Mouse (Mus musculus) heart, adult 2 months (tissue): ENCODE measurements around the gene Asic2. TPM values are rescaled to one million over a fixed set of nuclear protein-coding genes. Genes with fewer than 3 reads are reported as not detected.

Experiments used
- DNase-seq, 2 experiments: peaks; one replicate each; pipeline ENCODE4 v3.0.0; 2021
- H3K27ac ChIP-seq: fragments of 200-600 bp; 2 replicates; pipeline ENCODE4 v1.8.1; 2022
- H3K27me3 ChIP-seq: fragments of 200-500 bp; 2 replicates; pipeline ENCODE4 v1.6.1; 2012; ENCODE audit warnings: mild to moderate bottlenecking, low read length, inconsistent platforms, mixed read lengths; ENCODE audit not compliant: control insufficient read depth, insufficient read depth
- H3K36me3 ChIP-seq: fragments of 200-500 bp; 2 replicates; pipeline ENCODE4 v1.6.1; 2012; ENCODE audit warnings: low read length, inconsistent platforms; ENCODE audit not compliant: control insufficient read depth, insufficient read depth
- H3K4me1 ChIP-seq: fragments of 200-500 bp; 2 replicates; pipeline ENCODE4 v1.6.1; 2011; ENCODE audit warnings: low read length; ENCODE audit not compliant: control insufficient read depth, insufficient read depth
- H3K4me3 ChIP-seq: fragments of 200-600 bp; 2 replicates; pipeline ENCODE4 v1.8.1; 2022
- H3K79me2 ChIP-seq: fragments of 200-500 bp; replicated peaks from 2 replicates; pipeline ENCODE4 v1.6.1; 2012; ENCODE audit warnings: mild to moderate bottlenecking, inconsistent platforms, low read length, moderate library complexity, mixed read lengths; ENCODE audit not compliant: control insufficient read depth, insufficient read depth
- H3K9ac ChIP-seq: fragments of 200-500 bp; 2 replicates; pipeline ENCODE4 v1.6.1; 2012; ENCODE audit warnings: low read depth, mild to moderate bottlenecking, control low read depth, inconsistent platforms, low read length, mixed read lengths
- CTCF ChIP-seq: fragments of 200-600 bp; IDR thresholded peaks from 2 replicates; pipeline ENCODE4 v1.8.1; 2022; ENCODE audit warnings: antibody characterized with exemption, mild to moderate bottlenecking, moderate library complexity
- EP300 ChIP-seq: fragments of 200-500 bp; IDR thresholded peaks from 2 replicates; pipeline ENCODE4 v1.6.1; 2011; ENCODE audit warnings: low read depth, low read length, control low read depth; ENCODE audit not compliant: insufficient read depth
- POLR2A ChIP-seq: fragments of 200-500 bp; IDR thresholded peaks from 2 replicates; pipeline ENCODE4 v1.6.1; 2011; ENCODE audit warnings: mild to moderate bottlenecking, low read depth, low read length, control low read depth; ENCODE audit not compliant: insufficient read depth
- WGBS: fragments of 180-500 bp; shearing (Covaris S2); methylation state at CpG from one replicate; pipeline ENCODE4 v1.1.7; 2018; 5-methylcytosine and 5-hydroxymethylcytosine counted together
- intact Hi-C: fragments of 180-260 bp; cut with DNase I; formaldehyde crosslinking; loops from one replicate; pipeline ENCODE4 v1.15.1; 2025
- polyA plus RNA-seq: library from polyadenylated mRNA; depleted of rRNA; stranded (reverse); fragments of >200 nt; gene quantifications from 2 replicates; pipeline ENCODE4 v1.2.3, GENCODE M21; 2012
- total RNA-seq, 2 experiments: library from RNA; stranded (reverse); gene quantifications; 2 replicates each; pipeline ENCODE4 v1.2.3; 2021

Gene Asic2
- total and polyA plus RNA-seq, 3 experiments = not detected

- no peaks in the 10 kb centered on the region for H3K36me3 ChIP-seq
- H3K27ac ChIP-seq = no peak overlapping the region
- no peak for DNase-seq
- intact Hi-C loops = no loop called here
- TF ChIP-seq CTCF = no peak
- no peak for TF ChIP-seq POLR2A
- no peak for TF ChIP-seq EP300
- H3K79me2 ChIP-seq = no peaks in the 10 kb centered on the region
- H3K27me3 ChIP-seq = no peaks in the 10 kb centered on the region
- H3K9ac ChIP-seq = no peak overlapping the region
- H3K4me3 ChIP-seq = no peak overlapping the region
- 21% methylated on average over 14 of the region's 14 CpGs for WGBS
- no peaks in the 10 kb centered on the region for H3K4me1 ChIP-seq
These were observed 450.0 kb downstream of the Asic2 start for GRCm38 (mm10) chr11:81518001-81518955.

- DNase-seq = no peak
- 73% methylated on average over 3 of the region's 3 CpGs for WGBS
- H3K36me3 ChIP-seq = no peaks in the 10 kb centered on the region
- no peak overlapping the region for H3K9ac ChIP-seq
- H3K27ac ChIP-seq = no peak overlapping the region
- no peaks in the 10 kb centered on the region for H3K4me1 ChIP-seq
- TF ChIP-seq EP300 = no peak
- no peak for TF ChIP-seq CTCF
- TF ChIP-seq POLR2A = no peak
- intact Hi-C loops = no loop called here
- no peaks in the 10 kb centered on the region for H3K79me2 ChIP-seq
- H3K4me3 ChIP-seq = no peak overlapping the region
- no peaks in the 10 kb centered on the region for H3K27me3 ChIP-seq
These were observed 452.5 kb downstream of the Asic2 start for GRCm38 (mm10) chr11:81515754-81516153.

GRCm38 (mm10) chr11:81512434-81512833 lies 455.8 kb downstream of the Asic2 start:
- WGBS = 79% methylated on average over 10 of the region's 10 CpGs
- Histone ChIP-seq H3K4me1 (no peaks in the 10 kb centered on the region), H3K79me2 (no peaks in the 10 kb centered on the region), H3K9ac (no peak overlapping the region), H3K27me3 (no peaks in the 10 kb centered on the region), H3K27ac (no peak overlapping the region), H3K4me3 (no peak overlapping the region), H3K36me3 (no peaks in the 10 kb centered on the region)
- intact Hi-C loops = no loop called here
- no peak for TF ChIP-seq EP300
- TF ChIP-seq POLR2A = no peak
- TF ChIP-seq CTCF = no peak
- no peak for DNase-seq

- Histone ChIP-seq H3K36me3 (no peaks in the 10 kb centered on the region), H3K4me3 (no peak overlapping the region), H3K79me2 (no peaks in the 10 kb centered on the region), H3K27ac (no peak overlapping the region), H3K9ac (no peak overlapping the region), H3K27me3 (no peaks in the 10 kb centered on the region), H3K4me1 (no peaks in the 10 kb centered on the region)
- no peak for DNase-seq
- intact Hi-C loops = no loop called here
- TF ChIP-seq POLR2A = no peak
- TF ChIP-seq EP300 = no peak
- no peak for TF ChIP-seq CTCF
- WGBS = 56% methylated on average over 4 of the region's 4 CpGs
These were observed 456.9 kb downstream of the Asic2 start for GRCm38 (mm10) chr11:81511401-81511800.

- no peak overlapping the region for H3K4me3 ChIP-seq
- H3K27ac ChIP-seq = no peak overlapping the region
- intact Hi-C loops = no loop called here
- no peaks in the 10 kb centered on the region for H3K36me3 ChIP-seq
- H3K79me2 ChIP-seq = no peaks in the 10 kb centered on the region
- no peaks in the 10 kb centered on the region for H3K4me1 ChIP-seq
- TF ChIP-seq EP300 (no peak), POLR2A (no peak)
- no peak for DNase-seq
- 51% methylated on average over 8 of the region's 8 CpGs for WGBS
- no peaks in the 10 kb centered on the region for H3K27me3 ChIP-seq
- H3K9ac ChIP-seq = no peak overlapping the region
These were observed 459.6 kb downstream of the Asic2 start for GRCm38 (mm10) chr11:81508385-81509233.
